In the genomic region with DNA sequence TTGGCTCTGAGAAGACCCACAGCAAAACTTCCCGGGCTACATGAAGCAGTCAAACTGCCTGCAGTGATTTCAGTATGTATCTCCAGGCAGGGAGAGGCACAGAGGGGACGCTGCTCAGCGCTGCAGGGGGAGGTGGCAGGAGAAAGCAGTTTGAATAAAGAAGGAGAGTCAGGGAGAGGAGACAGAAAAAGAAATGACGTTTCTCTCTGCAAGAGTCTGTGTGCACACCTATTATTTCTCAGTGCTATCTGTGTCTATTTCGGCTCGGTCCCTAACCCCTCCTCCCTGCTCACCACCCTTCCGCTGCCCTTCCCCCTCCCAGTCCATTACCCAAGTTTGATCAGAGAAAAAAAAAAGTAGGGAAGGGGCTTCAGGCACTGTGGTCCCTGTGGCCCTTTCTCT, we compare ENCODE assay signal across 9 mouse cellular contexts.
DNase-seq lines count a peak whose midpoint lies in the region; ATAC-seq lines count a peak whose summit lies in the region.
"Had no signal": no experiment of that assay in that cellular context is flagged by ENCODE, and none has a peak within 500 bp of the region (broad histone marks: within the 10 kb centered on the region; RNA-seq: fewer than 3 reads in every experiment).

No protein-coding gene starts in this region.

- peak overlapping the region; percentile 38 for H3K4me3 ChIP-seq in kidney, embryonic 15.5 days (replicated peaks)
- peak overlapping the region; percentile 32 for H3K4me3 ChIP-seq in midbrain, embryonic 15.5 days

- H3K9ac ChIP-seq in kidney, embryonic 15.5 days: 0 out of 2 replicates have a peak overlapping the region, but pooled peaks have one; percentile 21
- peak overlapping the region; percentile 34 for H3K9ac ChIP-seq in midbrain, embryonic 15.5 days

- WGBS in kidney, embryonic 15.5 days: 1% methylated on average over 7 of the region's 7 CpGs
- 0% methylated on average over 7 of the region's 7 CpGs for WGBS in midbrain, embryonic 15.5 days

- H3K4me1 ChIP-seq in kidney, embryonic 15.5 days: peaks cover 30% of the 10 kb centered on the region
- peaks cover 29% of the 10 kb centered on the region for H3K4me1 ChIP-seq in midbrain, embryonic 15.5 days

- no peaks in the 10 kb centered on the region for H3K36me3 ChIP-seq in kidney, embryonic 15.5 days
- no peaks in the 10 kb centered on the region for H3K36me3 ChIP-seq in midbrain, embryonic 15.5 days (replicated peaks)
- H3K36me3 ChIP-seq: G1E had no signal

- peak; percentile 55 for ATAC-seq in kidney, embryonic 15.5 days (replicated peaks; ENCODE audit: low FRiP score)
- peak; percentile 88 for ATAC-seq in frontal cortex, adult (ENCODE audit: low TSS enrichment)
- peak; percentile 86 for ATAC-seq in midbrain, embryonic 15.5 days (replicated peaks)

- H3K4me2 ChIP-seq in kidney, embryonic 15.5 days: peak overlapping the region; percentile 59
- H3K4me2 ChIP-seq in midbrain, embryonic 15.5 days: peak overlapping the region; percentile 47

- intact Hi-C loops in left cerebral cortex, postnatal 14 days (cut with DNase I): no loop called here

- H3K27me3 ChIP-seq in kidney, embryonic 15.5 days: no peaks in the 10 kb centered on the region
- no peaks in the 10 kb centered on the region for H3K27me3 ChIP-seq in midbrain, embryonic 15.5 days (replicated peaks)

- H3K9me3 ChIP-seq in kidney, embryonic 15.5 days (replicated peaks): no peaks in the 10 kb centered on the region
- H3K9me3 ChIP-seq in midbrain, embryonic 15.5 days: no peaks in the 10 kb centered on the region
- H3K9me3 ChIP-seq: G1E had no signal

- no peak overlapping the region for H3K27ac ChIP-seq in kidney, embryonic 15.5 days
- peak overlapping the region; percentile 84 for H3K27ac ChIP-seq in midbrain, embryonic 15.5 days

- no peak for DNase-seq in kidney, postnatal 25 days
- peak; percentile 43 to 53 for DNase-seq in cerebellum, adult 18-20 months
- DNase-seq in left cerebral cortex, postnatal 14 days (ENCODE audit: low spot score in 2 of 2): peak; percentile 38
- DNase-seq in thymus, postnatal 4 days: no peak
- no peak for DNase-seq in ovary, adult 18-20 months (ENCODE audit: low spot score)

Comparison
In these comparisons a context has a peak if more than half of its experiments do, and no peak if none do; other contexts are left out.
1. DNase-seq: peak in cerebellum, adult 18-20 months (2 of 2) and left cerebral cortex, postnatal 14 days (2 of 2); none in kidney, postnatal 25 days (0 of 2), thymus, postnatal 4 days (single experiment) and ovary, adult 18-20 months (single experiment).
2. Peak in every context shown above with its lines, with median percentiles within 50 percentile points of each other: ATAC-seq.